Mouse (Mus musculus) natural killer cell, adult 2 months (primary cell): ENCODE results near the gene Dnm3.

Source experiments
- DNase-seq, 2 experiments: peaks; one replicate each; pipeline ENCODE4 v3.0.0; 2022; ENCODE audit warnings: low spot score in 2 of 2

The Dnm3 gene

DNA sequence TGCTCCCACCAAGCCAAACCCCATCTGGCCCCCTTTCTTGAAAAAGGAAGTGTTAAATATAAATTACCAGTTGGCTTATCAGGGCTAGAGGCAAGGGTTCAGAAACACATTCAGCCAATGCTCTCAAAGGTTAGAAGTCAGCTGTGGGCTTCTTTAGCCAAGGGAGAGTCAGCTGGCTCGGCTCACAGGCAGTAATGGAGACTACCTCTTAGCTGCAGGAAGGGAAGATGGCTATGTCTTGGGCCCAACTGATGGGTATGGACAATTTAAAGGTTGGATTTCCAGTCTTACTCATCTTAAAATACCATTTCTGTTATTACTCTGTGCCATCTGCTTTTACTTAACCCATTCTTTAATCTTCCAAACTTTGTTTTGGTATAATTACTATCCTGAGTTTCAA lies 317.1 kb downstream of the Dnm3 start:
- DNase-seq: no peak

DNA sequence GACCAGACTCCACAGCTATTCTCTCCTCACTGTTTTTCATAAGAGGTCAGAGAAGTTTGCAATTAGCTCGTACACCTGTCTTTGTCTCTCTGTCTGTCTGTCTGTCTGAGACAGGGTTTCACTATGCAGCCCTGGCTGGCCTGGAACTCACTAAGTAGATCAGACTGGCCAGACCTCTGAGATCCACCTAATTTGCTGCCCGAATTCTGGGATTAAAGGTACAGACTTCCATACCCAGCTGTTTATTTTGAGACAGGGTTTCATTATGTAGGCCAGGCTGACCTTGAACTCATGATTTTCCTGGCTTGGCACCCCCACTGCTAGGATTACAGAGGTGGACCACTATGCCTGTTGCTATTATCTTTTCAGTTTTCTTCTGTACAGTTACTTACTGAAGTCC lies 319.3 kb downstream of the Dnm3 start:
- no peak for DNase-seq

DNA sequence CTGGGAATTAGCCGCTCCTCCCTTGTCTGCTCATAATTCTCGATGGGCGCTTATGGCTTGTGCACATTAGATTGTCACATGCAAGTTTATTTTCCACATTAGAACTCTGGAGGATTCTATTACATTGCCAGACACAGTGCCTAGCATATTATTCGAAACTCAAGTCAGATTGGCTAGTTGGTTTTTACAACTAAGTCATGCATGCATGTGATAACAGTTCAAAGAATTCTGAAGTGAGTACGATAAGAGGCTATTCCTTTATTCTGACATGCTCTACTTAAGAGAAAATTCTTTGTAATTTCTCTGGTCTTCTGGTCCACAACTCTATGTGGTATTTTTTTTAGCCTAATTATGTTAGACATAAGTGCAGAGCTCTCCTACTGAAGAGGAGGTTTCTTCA lies 320.2 kb downstream of the Dnm3 start:
- no peak for DNase-seq

GRCm38 (mm10) chr1:162156873-162157272 lies 321.0 kb downstream of the Dnm3 start:
- no peak for DNase-seq

- DNase-seq: no peak
Measured at GRCm38 (mm10) chr1:162155546-162155945, 322.3 kb downstream of the Dnm3 start.

DNA sequence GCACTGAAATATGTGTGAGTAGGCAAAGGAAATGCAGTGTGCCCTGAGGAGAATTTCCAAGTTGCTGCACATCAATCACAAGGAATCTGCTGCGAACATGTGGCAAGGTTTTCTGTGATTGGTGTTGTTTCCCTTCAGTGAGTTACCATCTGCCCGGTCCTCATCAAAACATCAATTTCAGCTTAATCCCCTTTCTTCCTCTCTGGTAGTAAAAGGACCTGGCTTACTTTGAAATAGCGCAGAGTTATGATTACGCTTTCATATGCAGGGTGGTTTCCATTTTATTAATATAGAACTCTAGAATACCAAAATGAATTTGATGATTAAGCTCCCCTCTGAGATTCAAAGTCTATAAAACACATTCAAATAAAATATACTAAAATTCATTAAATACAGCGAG lies 324.7 kb downstream of the Dnm3 start:
- DNase-seq: no peak

- DNase-seq: no peak
Measured at GRCm38 (mm10) chr1:162149730-162150129, 328.1 kb downstream of the Dnm3 start.

GRCm38 (mm10) chr1:162147554-162147953 lies 330.3 kb downstream of the Dnm3 start:
- no peak for DNase-seq

DNA sequence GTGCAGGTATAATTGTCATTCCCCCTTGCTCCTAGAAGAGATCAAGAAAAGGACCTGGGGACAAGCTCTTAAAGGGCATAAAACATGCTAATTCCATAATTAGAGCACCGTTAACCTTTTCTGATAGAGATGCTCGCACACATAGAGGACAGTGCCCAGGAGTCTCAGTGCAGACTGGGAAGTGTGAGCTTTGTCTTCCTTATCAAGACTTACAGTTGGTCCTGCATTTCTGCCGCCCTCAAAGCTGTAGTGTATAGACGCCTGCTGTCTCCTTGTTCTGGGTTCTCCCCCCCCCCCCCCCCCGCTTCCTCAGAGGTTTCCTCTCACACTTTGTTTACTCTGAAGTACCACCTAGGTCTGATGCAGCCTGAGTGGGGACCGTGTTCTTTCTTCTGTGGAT lies 332.1 kb downstream of the Dnm3 start:
- no peak for DNase-seq

DNA sequence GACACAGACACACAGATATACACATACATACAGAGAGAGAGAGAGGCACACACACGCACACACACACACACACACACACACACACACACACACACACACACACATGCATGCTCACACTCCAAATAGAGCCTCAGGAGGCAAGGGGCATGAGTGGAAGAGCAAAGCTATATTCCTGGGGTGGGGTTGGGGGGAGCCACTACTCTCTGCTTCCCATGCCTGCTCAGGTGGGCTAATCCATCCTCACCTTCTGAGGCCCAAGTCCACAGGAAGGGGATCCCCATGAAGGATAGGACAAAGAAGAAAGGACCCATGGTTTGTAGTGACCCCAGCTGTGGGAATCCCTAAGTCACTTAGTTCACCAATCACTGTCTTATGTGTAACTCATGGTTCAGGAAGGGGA lies 332.8 kb downstream of the Dnm3 start:
- no peak for DNase-seq

GRCm38 (mm10) chr1:162143974-162144912 lies 333.6 kb downstream of the Dnm3 start:
- no peak for DNase-seq

GRCm38 (mm10) chr1:162142285-162142684 lies 335.5 kb downstream of the Dnm3 start:
- DNase-seq: no peak

GRCm38 (mm10) chr1:162136328-162136727 lies 341.5 kb downstream of the Dnm3 start:
- no peak for DNase-seq

DNA sequence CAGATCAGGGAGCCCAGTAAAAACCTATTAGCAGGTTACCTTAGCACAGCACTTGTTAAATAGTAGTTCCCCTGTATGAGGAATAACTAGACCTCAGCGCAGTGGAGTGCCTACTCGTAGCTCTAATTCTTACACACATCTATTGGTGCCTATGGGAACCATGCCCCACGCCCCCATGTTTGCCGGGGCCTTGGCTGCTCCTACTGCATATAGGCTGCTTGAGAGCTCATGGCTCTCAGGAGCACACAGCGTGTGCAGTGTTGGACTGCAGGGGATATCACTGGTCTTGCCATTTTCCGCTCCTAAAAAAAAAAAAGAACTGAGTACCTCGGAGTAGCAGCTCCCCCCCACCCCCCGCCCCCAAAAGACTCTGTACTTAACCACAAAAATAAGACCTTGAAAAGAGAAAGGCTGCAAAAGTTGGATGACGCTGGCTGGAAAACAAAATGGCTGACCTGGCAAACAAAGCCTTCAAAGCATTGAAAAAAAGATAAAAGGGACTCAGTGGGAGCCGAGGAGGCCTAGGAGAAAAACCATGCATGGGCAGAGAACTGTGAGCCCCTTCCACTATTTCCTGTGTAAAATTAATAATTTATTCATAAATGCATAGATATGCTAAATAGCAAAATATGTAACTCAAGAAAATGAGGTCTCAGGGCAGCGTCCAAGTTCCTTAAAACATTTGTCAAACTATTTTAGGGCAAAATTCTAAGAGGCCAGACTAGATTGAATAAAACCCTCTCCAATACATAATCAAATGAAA lies 342.2 kb downstream of the Dnm3 start:
- DNase-seq: no peak

- no peak for DNase-seq
Measured at GRCm38 (mm10) chr1:162134651-162135066, 343.2 kb downstream of the Dnm3 start.

GRCm38 (mm10) chr1:162132908-162133641 lies 344.8 kb downstream of the Dnm3 start:
- DNase-seq: no peak

DNA sequence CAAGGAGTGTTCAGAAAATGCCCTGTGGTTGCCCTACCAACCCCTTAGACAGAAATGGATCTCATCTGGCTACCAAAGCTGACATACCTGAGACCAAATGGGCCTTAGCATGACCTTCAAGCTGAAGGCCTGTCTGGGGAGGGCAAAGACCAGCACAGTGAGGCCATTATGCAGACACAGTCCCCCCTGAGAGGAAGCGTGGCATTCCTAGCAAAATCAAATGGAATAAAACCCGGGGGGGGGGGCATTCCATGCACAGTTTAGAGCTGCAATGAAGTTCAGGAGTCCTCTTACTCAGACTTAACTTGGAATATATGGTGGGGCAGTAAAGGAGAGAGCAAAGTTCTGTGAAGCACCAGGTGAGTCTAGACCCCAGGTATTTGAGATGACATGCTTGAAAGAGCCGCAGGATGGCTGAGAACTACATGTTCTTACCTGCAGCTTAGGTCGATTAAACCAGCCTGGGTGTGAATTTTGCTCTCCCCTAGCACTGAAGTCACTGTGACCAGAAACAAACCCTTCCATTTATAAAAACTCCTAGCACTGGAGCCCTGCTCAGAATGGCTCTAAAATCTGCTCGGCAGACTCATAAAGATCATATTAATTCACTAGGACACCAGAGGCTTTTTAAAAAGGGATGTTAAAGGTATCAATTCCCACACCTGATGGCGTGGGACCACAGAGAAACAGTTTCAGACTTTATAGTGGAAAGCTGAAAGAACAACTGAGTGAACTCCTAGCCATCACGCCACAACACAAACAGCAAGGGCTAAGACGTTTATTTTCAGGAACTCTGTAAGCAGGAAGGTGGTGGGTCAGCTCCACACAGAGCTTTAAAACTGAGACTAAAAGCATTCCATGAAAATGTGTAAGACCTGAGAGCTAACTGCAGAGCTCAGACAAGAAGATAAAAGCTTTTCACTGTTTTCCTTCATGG lies 350.7 kb downstream of the Dnm3 start:
- DNase-seq: no peak

DNA sequence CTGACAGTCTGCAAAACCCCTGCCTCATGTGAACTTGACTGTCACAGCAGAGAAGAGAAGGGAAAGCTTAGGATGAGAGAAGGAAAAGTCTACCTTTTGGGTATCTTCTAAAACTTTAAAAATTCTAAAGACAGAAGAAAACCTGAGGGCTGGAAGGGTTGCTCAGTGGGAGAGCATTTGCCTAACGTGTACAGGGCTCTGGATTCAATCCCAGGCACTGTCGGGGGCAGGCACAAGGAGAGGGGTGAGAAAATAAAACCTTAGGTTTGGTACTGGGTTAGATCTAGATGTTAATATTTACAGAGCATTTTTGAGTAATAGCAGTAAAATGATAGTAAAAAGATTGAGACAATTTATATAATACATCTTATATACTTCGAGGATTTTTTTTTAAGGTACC lies 353.4 kb downstream of the Dnm3 start:
- no peak for DNase-seq

DNA sequence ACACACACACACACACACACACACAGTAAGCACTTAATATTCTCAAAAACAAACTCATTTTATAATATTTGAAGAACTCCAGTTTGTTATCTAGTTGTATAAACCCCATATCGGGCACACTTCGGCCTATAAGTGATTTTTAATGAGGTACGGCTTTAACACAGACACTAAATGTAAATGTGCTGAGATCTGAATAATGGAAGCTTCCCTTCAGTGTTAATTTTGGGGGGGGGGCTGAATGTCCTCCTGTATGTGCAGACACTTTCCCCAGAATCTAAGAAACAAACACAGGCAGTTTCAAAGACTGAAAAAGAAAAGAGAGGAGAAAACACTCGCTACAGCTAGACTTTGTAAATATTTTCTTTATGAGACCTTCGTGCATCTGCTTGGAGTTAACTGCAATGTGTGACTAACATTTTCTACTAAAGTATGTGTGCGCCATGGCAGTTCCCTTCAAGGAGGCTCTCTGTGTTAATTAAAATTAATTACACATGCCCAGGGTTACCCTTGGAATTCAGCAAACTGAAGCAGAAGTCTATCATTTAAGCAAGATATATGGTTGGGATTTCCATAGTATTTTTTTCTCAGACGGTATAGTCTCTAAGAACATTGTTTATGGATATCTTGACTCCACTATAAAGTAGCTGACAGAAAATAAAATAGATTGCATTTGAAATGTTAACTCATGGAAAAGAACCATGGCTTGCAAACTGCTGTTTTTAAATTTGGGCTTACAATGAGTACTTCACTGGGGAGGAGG lies 356.2 kb downstream of the Dnm3 start:
- no peak for DNase-seq

- DNase-seq: no peak
Measured at GRCm38 (mm10) chr1:162109437-162109813, 368.4 kb downstream of the Dnm3 start.
